Mouse (Mus musculus): Measurements from ENCODE around the gene Crb2.

DNA sequence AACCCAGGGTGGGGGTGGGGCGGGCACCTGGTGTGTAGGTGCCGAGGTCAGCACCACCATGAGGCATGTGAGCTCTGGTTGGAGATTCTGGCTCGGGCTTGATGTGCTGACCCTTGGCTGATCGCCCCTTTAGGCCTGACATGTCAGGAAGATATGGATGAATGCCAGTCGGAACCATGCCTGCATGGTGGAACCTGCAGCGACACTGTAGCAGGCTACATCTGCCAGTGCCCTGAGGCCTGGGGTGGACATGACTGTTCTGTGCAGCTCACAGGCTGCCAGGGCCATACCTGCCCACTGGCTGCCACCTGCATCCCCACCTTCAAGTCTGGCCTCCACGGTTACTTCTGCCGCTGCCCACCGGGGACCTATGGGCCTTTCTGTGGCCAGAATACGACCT is 13.9 kb downstream of the Crb2 start:
- TF ChIP-seq CTCF (IDR thresholded peaks at IDR 0.05; ENCODE audit: control insufficient read depth, insufficient read depth, insufficient replicate concordance, low read depth, low read length) (no peak), POLR2A (IDR thresholded peaks at IDR 0.05; ENCODE audit: control insufficient read depth, low read depth, low read length) (no peak)

Data from testis, adult 2 months (tissue).